Comparison of ENCODE assay signal across 30 mouse cellular contexts in the genomic region with DNA sequence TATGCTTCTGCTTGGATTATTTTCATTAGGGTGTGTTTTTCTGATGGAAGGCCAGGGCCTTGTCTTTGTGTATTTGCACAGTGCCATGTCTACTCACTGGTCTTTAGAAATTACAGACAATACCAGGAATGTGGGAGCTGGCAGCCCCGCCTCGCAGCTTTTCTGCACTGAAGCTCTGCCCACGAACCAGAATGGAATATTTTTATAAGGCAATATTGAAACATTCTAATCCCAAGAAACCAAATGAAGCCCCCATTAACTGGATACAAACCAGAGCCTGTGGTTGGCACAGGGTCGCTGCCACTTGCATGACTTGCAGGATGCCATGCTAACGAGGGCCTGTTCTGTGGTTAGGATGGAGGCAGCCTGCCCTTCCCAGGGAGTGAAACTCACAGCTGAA. TPM values are rescaled to one million over a fixed set of nuclear protein-coding genes. Genes with fewer than 3 reads are reported as not detected.
DNase-seq lines count a peak whose midpoint lies in the region; ATAC-seq and TF ChIP-seq lines count a peak whose summit lies in the region.
"Had no signal": no experiment of that assay in that cellular context is flagged by ENCODE, and none has a peak within 500 bp of the region (broad histone marks: within the 10 kb centered on the region; RNA-seq: fewer than 3 reads in every experiment).

No protein-coding gene starts in this region.

- no peaks in the 10 kb centered on the region for H3K9me3 ChIP-seq in forebrain, embryonic 16.5 days (ENCODE audit: control insufficient read depth, low read length)
- H3K9me3 ChIP-seq in forebrain, postnatal 0 days (ENCODE audit: low read length), result no peaks in the 10 kb centered on the region
- no peaks in the 10 kb centered on the region for H3K9me3 ChIP-seq in midbrain, embryonic 11.5 days (ENCODE audit: control insufficient read depth, low read length)
- H3K9me3 ChIP-seq in midbrain, postnatal 0 days (ENCODE audit: low read length), result no peaks in the 10 kb centered on the region
- H3K9me3 ChIP-seq in embryonic facial prominence, embryonic 15.5 days (replicated peaks), result no peaks in the 10 kb centered on the region
- H3K9me3 ChIP-seq: hindbrain, embryonic 13.5 days; limb, embryonic 15.5 days; lung, embryonic 15.5 days; neural tube, embryonic 13.5 days had no signal

- no peak overlapping the region for H3K4me2 ChIP-seq in forebrain, embryonic 16.5 days (ENCODE audit: low read length)
- no peak overlapping the region for H3K4me2 ChIP-seq in forebrain, postnatal 0 days (ENCODE audit: low read depth)
- no peak overlapping the region for H3K4me2 ChIP-seq in midbrain, embryonic 11.5 days
- no peak overlapping the region for H3K4me2 ChIP-seq in midbrain, postnatal 0 days (ENCODE audit: low read depth, low read length, poor library complexity, severe bottlenecking)
- no peak overlapping the region for H3K4me2 ChIP-seq in embryonic facial prominence, embryonic 15.5 days (replicated peaks)
- H3K4me2 ChIP-seq: heart, embryonic 11.5 days; hindbrain, embryonic 13.5 days; limb, embryonic 15.5 days; lung, embryonic 15.5 days; neural tube, embryonic 13.5 days had no signal

- H3K4me1 ChIP-seq in forebrain, embryonic 16.5 days (replicated peaks; ENCODE audit: control insufficient read depth, insufficient read depth, low read length), result peaks cover 5% of the 10 kb centered on the region; the same call in 1 of the 2 replicates
- no peaks in the 10 kb centered on the region for H3K4me1 ChIP-seq in forebrain, postnatal 0 days (ENCODE audit: insufficient read depth)
- H3K4me1 ChIP-seq in midbrain, embryonic 11.5 days (ENCODE audit: control insufficient read depth, insufficient read depth, low read length), result peaks cover 14% of the 10 kb centered on the region
- H3K4me1 ChIP-seq in midbrain, postnatal 0 days (ENCODE audit: insufficient read depth, low read length), result no peaks in the 10 kb centered on the region
- H3K4me1 ChIP-seq in embryonic facial prominence, embryonic 15.5 days, result peaks cover 12% of the 10 kb centered on the region
- H3K4me1 ChIP-seq: lung, embryonic 15.5 days had no signal

- H3K9ac ChIP-seq in forebrain, embryonic 16.5 days (replicated peaks; ENCODE audit: low read depth, low read length), result no peak overlapping the region
- no peak overlapping the region for H3K9ac ChIP-seq in forebrain, postnatal 0 days
- H3K9ac ChIP-seq in midbrain, embryonic 11.5 days (ENCODE audit: low read length), result no peak overlapping the region
- H3K9ac ChIP-seq in midbrain, postnatal 0 days (replicated peaks; ENCODE audit: low read length, poor library complexity, severe bottlenecking), result no peak overlapping the region
- no peak overlapping the region for H3K9ac ChIP-seq in embryonic facial prominence, embryonic 15.5 days
- H3K9ac ChIP-seq: hindbrain, embryonic 13.5 days; limb, embryonic 15.5 days; liver, embryonic 14.5 days; lung, embryonic 15.5 days; neural tube, embryonic 13.5 days had no signal

- DNase-seq in forebrain, postnatal 0 days, result no peak
- DNase-seq in midbrain, embryonic 11.5 days (ENCODE audit: low spot score, missing footprints), result no peak
- DNase-seq in midbrain, postnatal 0 days (ENCODE audit: low spot score), result no peak
- DNase-seq in retina, postnatal 1 day, result peak; percentile 76
- DNase-seq in cerebellum, postnatal 25 days, result no peak
- DNase-seq: adrenal gland, adult 8-10 months; cerebellum, adult 18-20 months; cerebellum, postnatal 14 days; heart, postnatal 10 days; kidney, adult 2 months; left cerebral cortex, postnatal 4 days; lung, postnatal 4 days; right cerebral cortex, adult 18-20 months; right cerebral cortex, postnatal 4 days; thymus, adult 18-20 months; thymus, postnatal 4 days had no signal

- TF ChIP-seq CTCF in forebrain, postnatal 0 days (IDR thresholded peaks at IDR 0.05; ENCODE audit: low read depth), result no peak
- no peak for TF ChIP-seq CTCF in midbrain, postnatal 0 days (IDR thresholded peaks at IDR 0.05)

- H3K36me3 ChIP-seq in forebrain, embryonic 16.5 days (ENCODE audit: control insufficient read depth, insufficient read depth), result no peaks in the 10 kb centered on the region
- H3K36me3 ChIP-seq in forebrain, postnatal 0 days (ENCODE audit: insufficient read depth), result no peaks in the 10 kb centered on the region
- no peaks in the 10 kb centered on the region for H3K36me3 ChIP-seq in midbrain, embryonic 11.5 days (ENCODE audit: control insufficient read depth, insufficient read depth, low read length)
- H3K36me3 ChIP-seq in midbrain, postnatal 0 days (ENCODE audit: insufficient read depth, low read length), result no peaks in the 10 kb centered on the region
- no peaks in the 10 kb centered on the region for H3K36me3 ChIP-seq in embryonic facial prominence, embryonic 15.5 days
- H3K36me3 ChIP-seq: hindbrain, embryonic 13.5 days; limb, embryonic 15.5 days; lung, embryonic 15.5 days; neural tube, embryonic 13.5 days had no signal

- ATAC-seq in forebrain, embryonic 16.5 days, result peak; percentile 54; the same call in 1 of the 2 replicates
- no peak for ATAC-seq in forebrain, postnatal 0 days
- peak; percentile 55 for ATAC-seq in midbrain, embryonic 11.5 days (ENCODE audit: low FRiP score)
- ATAC-seq in midbrain, postnatal 0 days (ENCODE audit: low FRiP score), result no peak
- ATAC-seq in embryonic facial prominence, embryonic 15.5 days (ENCODE audit: insufficient number of reproducible peaks, low FRiP score, low TSS enrichment, low read depth), result 0 out of 2 replicates have a peak, but pooled peaks have one; percentile 6
- ATAC-seq: activated CD4-positive, CD25-positive, alpha-beta regulatory T cell, adult 4 months had no signal

- 9% methylated on average over 5 of the region's 5 CpGs for WGBS in forebrain, embryonic 16.5 days
- 18% methylated on average over 5 of the region's 5 CpGs for WGBS in forebrain, postnatal 0 days
- 33% methylated on average over 5 of the region's 5 CpGs for WGBS in midbrain, embryonic 11.5 days
- 31% methylated on average over 5 of the region's 5 CpGs for WGBS in midbrain, postnatal 0 days
- 44% methylated on average over 5 of the region's 5 CpGs for WGBS in embryonic facial prominence, embryonic 15.5 days

- H3K27me3 ChIP-seq in forebrain, embryonic 16.5 days (replicated peaks; ENCODE audit: control insufficient read depth, insufficient read depth, low read length), result no peaks in the 10 kb centered on the region
- 0 out of 2 replicates have a peak, but pooled peaks cover 2% of the 10 kb centered on the region for H3K27me3 ChIP-seq in forebrain, postnatal 0 days (ENCODE audit: insufficient read depth, low read length)
- H3K27me3 ChIP-seq in midbrain, embryonic 11.5 days (ENCODE audit: control insufficient read depth, insufficient read depth, low read length), result peaks cover 12% of the 10 kb centered on the region
- H3K27me3 ChIP-seq in midbrain, postnatal 0 days (ENCODE audit: insufficient read depth, low read length), result 0 out of 2 replicates have a peak, but pooled peaks cover 4% of the 10 kb centered on the region
- H3K27me3 ChIP-seq in embryonic facial prominence, embryonic 15.5 days, result 0 out of 2 replicates have a peak, but pooled peaks cover 3% of the 10 kb centered on the region
- H3K27me3 ChIP-seq: lung, embryonic 15.5 days; neural tube, embryonic 13.5 days had no signal

- no peak overlapping the region for H3K4me3 ChIP-seq in forebrain, embryonic 16.5 days (replicated peaks; ENCODE audit: low read length)
- H3K4me3 ChIP-seq in forebrain, postnatal 0 days (ENCODE audit: low read depth, low read length), result no peak overlapping the region
- H3K4me3 ChIP-seq in midbrain, embryonic 11.5 days (ENCODE audit: low read depth, low read length), result no peak overlapping the region
- no peak overlapping the region for H3K4me3 ChIP-seq in midbrain, postnatal 0 days (ENCODE audit: low read depth, low read length)
- H3K4me3 ChIP-seq in embryonic facial prominence, embryonic 15.5 days (replicated peaks), result no peak overlapping the region
- H3K4me3 ChIP-seq: hindbrain, embryonic 13.5 days; left cerebral cortex, adult 2 months; limb, embryonic 15.5 days; lung, embryonic 15.5 days; myocyte; neural tube, embryonic 13.5 days had no signal

- H3K27ac ChIP-seq in forebrain, embryonic 16.5 days (ENCODE audit: low read length), result no peak overlapping the region
- no peak overlapping the region for H3K27ac ChIP-seq in forebrain, postnatal 0 days (ENCODE audit: low read depth, low read length)
- no peak overlapping the region; the same call in 1 of the 2 replicates for H3K27ac ChIP-seq in midbrain, embryonic 11.5 days (ENCODE audit: low read depth, low read length)
- no peak overlapping the region for H3K27ac ChIP-seq in midbrain, postnatal 0 days (ENCODE audit: low read depth, low read length)
- H3K27ac ChIP-seq in embryonic facial prominence, embryonic 15.5 days (replicated peaks), result peak overlapping the region; percentile 1; the same call in 1 of the 2 replicates
- H3K27ac ChIP-seq: hindbrain, embryonic 13.5 days; kidney, postnatal 0 days; left cerebral cortex, adult 2 months; limb, embryonic 15.5 days; liver, embryonic 14.5 days; lung, embryonic 15.5 days; neural tube, embryonic 13.5 days had no signal

RNA-seq across cellular contexts. Expression of a gene that starts 54.3 kb away (rescaled TPM):
- 0.60 and 1.3 TPM in 2 replicates for polyA plus RNA-seq in forebrain, embryonic 16.5 days (2015; fragmentation: Nextera tagmentation; extraction: Ambion mirVana)
- total RNA-seq in forebrain, postnatal 0 days (2014; rRNA removed), result 0.69 TPM in 1 of 2 replicates, not detected in the other
- 0.74 and 1.6 TPM in 2 replicates for polyA plus RNA-seq in forebrain, postnatal 0 days (2015; fragmentation: Nextera tagmentation; extraction: Ambion mirVana)
- polyA plus RNA-seq in midbrain, embryonic 11.5 days (2014; fragmentation: Nextera tagmentation; extraction: Ambion mirVana), result 0.88 and 1.0 TPM in 2 replicates
- not detected in 2 replicates for total RNA-seq in midbrain, postnatal 0 days (2014; rRNA removed)
- 0.43 and 1.2 TPM in 2 replicates for polyA plus RNA-seq in midbrain, postnatal 0 days (2015; fragmentation: Nextera tagmentation; extraction: Ambion mirVana)
- 2.2 and 3.9 TPM in 2 replicates for polyA plus RNA-seq in embryonic facial prominence, embryonic 15.5 days (2015; fragmentation: Nextera tagmentation; extraction: Ambion mirVana)
- total RNA-seq: gastrocnemius, adult 8-10 months; heart, postnatal 10 days; layer of hippocampus, postnatal 10 days; left cerebral cortex, adult 2 months; left cerebral cortex, postnatal 4 days had no signal

Comparison
In these comparisons a context has a peak if more than half of its experiments do, and no peak if none do; other contexts are left out.
1. ATAC-seq: peak in forebrain, embryonic 16.5 days (single experiment), midbrain, embryonic 11.5 days (single experiment) and embryonic facial prominence, embryonic 15.5 days (single experiment); none in forebrain, postnatal 0 days (single experiment) and midbrain, postnatal 0 days (single experiment).